Mouse (Mus musculus) lung, adult 2 months (tissue): ENCODE results near the gene Sprn.

Experiments
- CTCF ChIP-seq: fragments of 200-500 bp; IDR thresholded peaks from 2 replicates; pipeline ENCODE4 v1.5.1; 2011; ENCODE audit warnings: mild to moderate bottlenecking, low read length, control low read depth; ENCODE audit not compliant: insufficient read depth
- POLR2A ChIP-seq: fragments of 200-500 bp; IDR thresholded peaks from 2 replicates; pipeline ENCODE4 v1.6.1; 2011; ENCODE audit warnings: low read depth, mild to moderate bottlenecking, control low read depth, low read length, borderline replicate concordance; ENCODE audit errors: extremely low read depth

- TF ChIP-seq CTCF (no peak), POLR2A (no peak)
Measured at GRCm38 (mm10) chr7:140138021-140138310, 16.7 kb downstream of the Sprn start.
